Mouse (Mus musculus) mouse trophoblast stem cell (cell line): ENCODE measurements around the gene Cnot1.
"Not testable (repeated sequence)": the region's sequence is repeated elsewhere in the genome, so short reads cannot be mapped to it uniquely, and the experiment has no call there.

Experiments
- in situ Hi-C, 2 experiments: fragments of 300-500 bp; cut with MseI, MboI; formaldehyde crosslinking; loops; 2 replicates in 1 of 2; 3 replicates in 1 of 2; pipeline ENCODE4 v1.15.1; 2025

Gene Cnot1

DNA sequence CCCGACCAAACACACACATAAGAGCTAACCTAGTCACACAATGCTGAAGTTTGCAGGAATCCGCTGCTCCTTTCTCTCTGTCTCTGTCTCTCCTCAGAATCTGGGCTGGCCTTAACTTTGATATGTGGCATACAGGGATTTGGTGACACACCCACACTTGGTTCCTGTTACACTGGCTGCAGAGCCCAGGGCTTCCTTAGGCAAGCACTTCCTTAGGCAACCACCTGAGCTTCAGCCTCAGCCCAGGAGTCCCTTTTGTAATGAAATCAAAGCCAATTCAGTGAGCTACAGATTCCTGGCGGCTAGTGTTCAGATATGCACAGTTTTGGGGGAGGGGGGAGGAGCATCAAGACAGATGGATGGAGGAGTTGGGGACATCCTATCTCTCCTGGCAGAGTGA is 10.3 kb upstream of the Cnot1 start:
- in situ Hi-C loops, result no loop called here

DNA sequence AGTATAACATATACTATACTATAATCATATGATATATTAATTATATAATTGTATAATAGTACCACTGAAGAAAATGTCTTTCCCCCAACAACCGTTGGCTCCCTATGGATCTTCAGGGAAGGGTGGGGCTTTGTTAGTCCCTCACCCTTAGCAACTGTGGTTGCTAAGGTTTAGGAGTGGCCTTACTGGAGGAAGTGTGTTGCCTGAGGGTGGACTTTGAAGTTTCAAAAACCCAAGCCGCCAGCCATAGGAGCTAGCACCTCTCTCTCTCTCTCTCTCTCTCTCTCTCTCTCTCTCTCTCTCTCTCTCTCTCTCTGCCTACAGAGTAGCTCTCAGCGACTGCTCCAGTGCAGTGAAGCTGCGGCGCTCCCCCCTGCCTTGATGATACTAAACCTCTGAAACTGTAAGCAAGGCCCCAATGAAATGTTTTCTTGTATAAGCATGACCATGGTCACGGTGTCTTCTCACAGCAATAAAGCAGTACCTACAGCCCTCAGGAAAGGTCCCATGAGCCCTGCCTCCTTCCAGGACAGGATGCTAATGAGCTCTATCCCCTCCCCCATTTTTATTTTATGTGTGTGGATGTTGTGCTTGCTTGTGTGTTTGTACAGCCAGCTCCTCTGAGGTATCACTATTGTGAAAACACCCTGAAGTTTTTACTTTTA is 8.9 kb upstream of the Cnot1 start:
- in situ Hi-C loops, result no loop called here

DNA sequence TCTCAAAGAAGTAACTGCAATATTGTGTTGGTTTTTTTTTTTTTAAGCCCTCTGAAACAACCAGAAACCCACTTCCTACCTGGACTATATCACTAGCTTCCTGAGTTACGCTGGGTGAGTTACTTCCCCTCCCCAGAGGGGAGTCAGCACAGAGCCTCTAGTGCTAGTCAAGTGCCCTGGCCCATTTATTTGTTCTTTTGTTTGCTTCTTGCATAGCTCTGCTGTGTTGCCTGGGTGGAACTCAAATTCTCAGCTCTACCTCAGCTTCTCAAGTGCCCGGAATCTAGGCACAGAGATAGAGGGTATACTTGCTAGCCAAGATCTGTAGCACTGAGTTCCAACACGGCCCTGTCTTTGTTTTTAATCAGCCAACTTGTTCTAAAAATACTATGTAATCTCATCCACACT is 2.9 kb upstream of the Cnot1 start:
- in situ Hi-C loops, result no loop called here

DNA sequence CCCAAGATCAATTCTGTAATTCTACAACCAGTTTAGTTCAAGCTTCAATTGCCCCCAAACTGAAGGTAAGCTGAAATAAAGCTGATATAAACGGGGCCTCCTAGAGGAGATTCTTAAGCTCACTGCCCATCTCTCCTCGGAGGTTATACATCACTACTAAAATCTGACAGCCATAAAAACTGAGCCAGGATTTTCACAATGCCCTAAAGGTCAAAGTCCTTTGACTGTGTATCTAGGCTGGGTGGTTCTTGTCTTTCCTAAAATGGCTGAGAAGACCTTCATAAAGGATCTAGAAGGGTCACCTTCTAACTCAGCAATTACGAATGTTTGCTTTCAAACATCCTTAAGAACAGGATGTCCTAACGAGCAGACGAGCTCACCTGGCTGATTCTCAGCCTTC is 1.9 kb upstream of the Cnot1 start:
- in situ Hi-C loops, result no loop called here

DNA sequence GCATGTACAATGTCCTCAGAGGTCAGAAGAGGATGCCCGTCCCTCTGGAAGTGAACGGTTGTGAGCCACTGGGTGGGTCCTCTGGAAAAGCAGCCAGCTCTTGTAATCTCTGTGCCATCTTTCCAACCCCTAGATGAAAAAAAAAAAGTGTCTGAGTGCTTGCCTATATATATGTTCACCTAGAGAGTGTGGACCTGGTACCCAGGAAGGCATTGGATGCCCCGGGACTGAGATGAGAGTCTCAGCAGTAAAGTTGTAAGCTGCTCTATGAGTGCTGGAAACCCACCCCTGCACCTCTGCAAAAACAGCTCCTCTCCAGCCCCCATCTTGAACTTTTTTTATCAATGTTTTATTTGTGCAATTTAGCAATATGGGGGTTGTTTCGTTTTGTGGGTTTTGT is 1.4 kb upstream of the Cnot1 start:
- in situ Hi-C loops, result no loop called here

DNA sequence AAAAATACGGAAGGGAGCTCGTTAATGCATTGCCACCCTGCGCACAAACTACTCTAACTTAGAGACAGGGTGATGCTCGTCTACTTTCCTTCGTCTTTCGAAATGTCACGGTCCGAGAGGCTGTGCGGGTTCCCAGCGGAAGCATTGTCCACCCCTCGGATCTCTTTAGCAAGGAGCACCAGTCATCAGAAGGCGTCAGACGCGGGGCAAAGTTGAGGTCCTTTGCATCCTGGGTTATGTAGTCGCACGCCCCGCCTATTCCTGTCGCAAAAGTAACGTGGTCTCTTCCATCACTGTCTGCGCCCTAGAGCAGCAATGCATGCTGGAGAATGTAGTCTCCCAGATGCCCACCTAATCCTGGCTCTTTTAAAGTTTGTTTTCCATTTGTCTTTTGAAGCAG is 597 bp upstream of the Cnot1 start:
- in situ Hi-C loops, result no loop called here

DNA sequence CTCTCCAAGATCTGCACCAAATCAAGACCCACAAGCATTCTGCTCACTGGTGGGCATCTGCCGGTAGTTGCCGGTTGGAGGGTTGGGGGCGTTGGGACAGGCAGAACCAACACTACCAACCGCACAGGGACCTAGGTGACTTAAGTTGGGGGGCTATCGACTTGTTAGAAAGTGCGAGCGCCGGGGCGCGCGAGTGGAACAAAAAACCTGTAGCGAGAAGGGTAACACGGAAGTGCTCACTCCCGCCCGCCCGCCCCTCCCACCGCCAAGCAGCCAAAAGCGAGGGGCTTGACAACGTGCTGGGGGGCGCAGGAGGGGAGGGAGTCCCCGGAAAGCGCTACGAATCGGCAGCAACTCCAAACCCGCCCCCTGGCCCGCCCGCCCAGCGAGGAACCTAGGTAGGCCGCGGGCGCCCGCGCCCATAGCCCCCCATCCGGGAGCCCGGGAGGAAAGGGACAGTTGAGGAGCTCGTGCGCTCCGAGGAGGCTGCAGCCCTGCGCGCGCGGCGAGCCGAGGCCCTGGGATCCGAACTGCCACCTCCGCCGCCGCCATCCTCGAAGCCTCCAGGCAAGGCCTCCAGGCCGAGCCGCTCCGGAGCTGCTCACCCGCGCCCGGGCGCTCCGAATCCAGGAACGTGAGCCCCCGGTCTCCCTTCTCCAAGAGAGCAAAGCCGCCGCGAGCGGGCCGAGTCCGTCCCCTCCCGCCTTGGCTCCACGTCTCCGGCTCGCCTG is 638 bp downstream of the Cnot1 start:
- in situ Hi-C loops, result no loop called here

DNA sequence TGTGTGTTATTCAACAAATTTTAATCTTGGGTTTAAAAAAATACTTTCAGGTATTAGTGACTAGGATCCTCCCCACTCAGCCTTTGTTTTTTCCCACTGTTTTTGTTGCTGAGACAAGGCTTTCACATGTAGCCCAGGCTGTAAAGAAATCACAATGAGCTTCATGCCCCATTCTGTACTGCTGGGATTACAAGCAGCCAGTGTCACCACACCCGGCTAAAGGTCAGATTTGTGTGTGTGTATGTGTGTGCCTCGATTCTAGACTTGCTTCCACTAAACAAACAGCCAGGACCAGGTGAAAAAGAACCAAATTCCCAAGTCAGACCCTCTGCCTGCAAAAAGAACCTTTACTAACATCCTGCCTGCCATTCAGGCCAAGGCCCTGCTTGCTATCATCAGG is 1.8 kb downstream of the Cnot1 start:
- in situ Hi-C loops, result no loop called here

DNA sequence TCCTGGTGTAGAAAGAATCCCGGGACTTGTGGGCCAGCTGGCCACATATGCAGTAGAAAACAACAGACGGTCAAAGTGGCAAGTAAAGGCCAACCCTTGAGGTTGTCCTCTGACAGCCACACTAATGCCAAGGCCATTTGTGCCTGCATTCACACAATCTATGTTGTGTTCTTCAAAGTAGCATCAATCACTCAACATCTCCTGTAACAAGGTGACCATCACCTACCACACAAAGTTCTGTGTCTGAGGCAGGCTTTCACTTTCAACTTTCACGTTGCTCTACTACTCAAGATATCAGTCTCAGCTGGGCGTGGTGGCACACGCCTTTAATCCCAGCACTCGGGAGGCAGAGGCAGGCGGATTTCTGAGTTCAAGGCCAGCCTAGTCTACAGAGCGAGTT is 5.0 kb downstream of the Cnot1 start:
- in situ Hi-C loops, result no loop called here

DNA sequence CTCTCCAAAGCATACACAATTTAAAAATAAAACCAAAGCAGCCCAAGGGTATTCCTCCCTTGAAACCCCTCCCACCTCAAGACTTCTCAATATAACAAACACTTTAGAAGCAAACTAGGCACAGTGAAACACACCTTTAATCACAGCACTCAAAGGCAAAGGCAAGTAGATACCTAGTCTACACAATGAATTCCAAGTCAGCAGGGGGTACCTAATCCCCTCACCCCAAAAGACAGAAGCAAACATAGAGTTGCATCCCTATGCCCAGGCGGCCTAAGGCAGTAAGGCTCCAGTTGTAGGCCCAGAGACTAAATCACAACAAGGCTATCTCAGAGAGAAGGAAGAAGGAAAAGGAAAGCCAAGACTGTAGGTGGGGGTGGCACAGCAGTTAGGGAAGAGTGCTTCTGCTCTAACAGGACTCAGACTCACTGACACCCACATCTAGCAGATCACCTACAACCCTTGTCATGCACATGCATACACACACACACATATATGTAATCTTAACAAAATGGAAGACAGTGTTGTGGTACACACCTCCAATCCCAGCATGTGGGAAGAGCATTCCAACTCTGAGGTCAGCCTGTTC is 5.7 kb downstream of the Cnot1 start:
- in situ Hi-C loops, result no loop called here

DNA sequence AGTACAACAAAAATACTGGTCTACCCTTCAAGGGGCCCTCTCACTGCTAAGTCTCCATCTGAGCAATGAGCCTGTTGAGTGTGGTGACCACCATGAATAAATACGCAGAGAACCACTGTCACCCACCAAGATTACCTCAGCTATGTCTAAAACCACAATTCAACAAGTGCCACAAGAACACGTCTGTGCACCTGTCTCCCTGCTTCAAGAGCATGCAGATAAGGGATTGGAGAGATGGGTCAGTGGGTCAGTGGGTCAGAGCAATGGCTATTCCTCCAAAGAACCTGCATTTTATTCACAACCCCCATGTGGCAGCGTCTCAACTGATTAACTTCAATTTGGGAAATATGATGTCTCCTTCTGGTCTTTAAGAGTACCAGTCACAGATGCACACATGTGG is 6.9 kb downstream of the Cnot1 start:
- in situ Hi-C loops, result no loop called here

DNA sequence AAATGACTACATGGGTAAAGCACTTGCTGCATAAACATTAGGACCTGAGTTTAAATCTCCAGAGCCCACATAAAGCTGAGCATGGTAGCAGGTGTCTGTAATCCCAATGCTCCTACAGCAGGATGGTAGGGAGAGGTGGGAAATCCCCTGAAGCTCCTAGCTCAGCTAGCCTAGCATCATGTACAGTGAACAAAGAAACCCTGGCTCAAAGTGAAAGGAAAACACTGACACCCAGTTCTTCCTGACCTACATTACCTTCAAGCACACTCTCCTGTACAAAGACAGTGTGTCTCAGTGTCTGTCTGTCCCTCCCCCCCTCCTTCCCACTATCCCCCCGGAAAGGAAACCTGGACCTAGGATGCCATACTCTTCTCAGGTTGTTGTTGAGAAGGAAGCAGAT is 7.4 kb downstream of the Cnot1 start:
- in situ Hi-C loops, result no loop called here

DNA sequence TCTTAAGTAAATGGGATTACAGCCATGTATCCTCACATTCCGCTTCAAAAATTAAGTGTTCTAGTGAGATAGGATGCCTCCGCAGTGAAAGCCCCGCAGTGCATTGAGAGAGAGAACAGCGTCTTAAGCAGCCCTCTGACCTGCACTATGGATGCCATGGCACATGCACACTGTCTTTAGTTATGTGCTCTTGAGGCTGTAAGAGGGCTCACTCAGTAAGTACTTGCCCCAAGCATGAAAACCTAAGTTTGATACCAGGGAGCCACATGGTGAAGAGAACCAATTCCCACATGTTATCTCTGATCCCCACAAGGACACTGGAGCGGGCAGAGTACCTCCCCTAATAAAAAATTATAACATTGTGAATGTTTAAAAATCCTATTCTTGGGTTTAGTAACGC is 8.1 kb downstream of the Cnot1 start:
- in situ Hi-C loops, result no loop called here

DNA sequence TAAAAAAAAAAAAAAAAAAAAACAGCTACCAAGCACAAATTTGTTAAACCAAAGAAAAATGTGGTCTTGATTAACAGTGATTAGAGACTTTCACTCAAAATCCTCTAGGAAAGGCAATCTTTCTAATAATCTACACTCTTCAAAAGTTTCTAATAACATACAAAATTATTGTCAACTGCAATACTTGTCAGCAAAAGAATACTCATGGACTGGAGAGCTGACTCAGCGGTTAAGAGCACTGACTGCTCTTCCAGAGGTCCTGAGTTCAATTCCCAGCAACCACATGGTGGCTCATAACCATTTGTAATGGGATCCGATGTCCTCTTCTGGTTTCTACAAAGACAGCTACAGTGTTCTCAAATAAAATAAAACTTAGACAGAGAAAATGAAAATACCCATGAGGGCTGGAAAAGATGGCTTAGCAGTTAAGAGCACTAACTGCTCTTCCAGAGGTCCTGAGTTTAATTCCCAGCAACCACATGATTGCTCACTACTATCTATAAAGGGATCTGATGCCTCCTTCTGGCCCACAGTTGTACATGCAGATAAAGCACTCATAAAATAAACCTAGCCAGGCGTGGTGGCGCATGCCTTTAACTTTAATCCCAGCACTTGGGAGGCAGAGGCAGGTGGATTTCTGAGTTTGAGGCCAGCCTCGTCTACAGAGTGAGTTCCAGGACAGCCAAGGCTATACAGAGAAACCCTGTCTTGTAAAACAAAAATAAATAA is 11.8 kb downstream of the Cnot1 start:
- in situ Hi-C loops, result not testable (repeated sequence)

DNA sequence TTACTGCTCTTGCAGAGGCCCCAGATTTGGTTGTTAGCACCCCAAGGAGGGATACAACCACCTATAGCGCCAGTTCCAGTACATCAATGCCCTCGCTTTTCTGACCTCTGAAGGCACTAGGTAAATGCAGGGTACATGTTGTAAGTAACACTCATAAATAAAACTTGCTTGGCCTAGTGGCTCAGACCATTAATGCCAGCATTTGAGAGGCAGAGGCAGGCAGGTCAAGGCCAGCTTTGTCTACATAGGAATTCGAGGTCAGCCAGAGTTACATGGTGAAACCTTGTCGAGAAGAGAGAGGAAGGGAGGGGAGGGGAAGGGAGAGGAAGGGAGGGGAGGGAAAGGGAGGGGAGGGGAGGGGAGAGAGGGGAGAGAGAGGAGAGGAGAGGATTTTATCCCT is 21.7 kb downstream of the Cnot1 start:
- in situ Hi-C loops, result no loop called here

DNA sequence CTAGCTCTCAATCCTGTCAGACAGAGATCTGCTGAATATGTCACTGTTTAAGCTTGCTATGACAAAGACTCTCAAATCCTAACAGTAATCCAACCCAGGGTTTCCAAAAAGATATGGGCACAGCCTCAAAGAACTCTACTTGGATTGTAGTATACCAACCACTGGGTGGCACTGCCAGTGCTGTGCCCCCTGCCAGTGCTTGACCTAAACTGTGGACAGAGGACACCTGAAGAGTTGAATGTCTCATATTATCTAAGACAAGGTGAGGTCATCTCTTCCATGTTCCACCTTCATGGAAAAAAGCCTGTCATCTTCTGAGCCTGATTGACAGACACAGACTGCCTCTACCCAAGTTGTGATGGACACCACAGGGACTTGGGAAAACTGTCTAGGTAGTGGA is 24.6 kb downstream of the Cnot1 start:
- in situ Hi-C loops, result no loop called here

DNA sequence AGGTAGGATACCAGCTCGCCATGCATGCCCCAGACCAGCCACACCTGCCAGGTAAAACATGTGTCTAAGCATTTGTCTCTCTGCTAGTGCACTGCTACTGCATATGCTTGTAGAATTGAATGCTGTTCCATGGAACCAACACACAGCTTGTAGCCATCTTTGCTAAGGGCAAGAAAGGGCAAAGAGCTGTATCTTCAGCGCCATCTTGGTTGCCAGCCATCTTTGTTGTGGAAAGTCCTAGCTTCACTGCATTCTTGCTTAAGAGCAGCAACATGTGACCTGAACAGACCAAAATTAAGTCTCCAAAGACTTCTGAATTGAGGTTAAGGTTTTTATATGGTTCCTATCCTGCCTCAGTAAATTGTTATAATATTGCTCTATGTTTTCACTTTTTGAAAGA is 25.5 kb downstream of the Cnot1 start:
- in situ Hi-C loops, result no loop called here

DNA sequence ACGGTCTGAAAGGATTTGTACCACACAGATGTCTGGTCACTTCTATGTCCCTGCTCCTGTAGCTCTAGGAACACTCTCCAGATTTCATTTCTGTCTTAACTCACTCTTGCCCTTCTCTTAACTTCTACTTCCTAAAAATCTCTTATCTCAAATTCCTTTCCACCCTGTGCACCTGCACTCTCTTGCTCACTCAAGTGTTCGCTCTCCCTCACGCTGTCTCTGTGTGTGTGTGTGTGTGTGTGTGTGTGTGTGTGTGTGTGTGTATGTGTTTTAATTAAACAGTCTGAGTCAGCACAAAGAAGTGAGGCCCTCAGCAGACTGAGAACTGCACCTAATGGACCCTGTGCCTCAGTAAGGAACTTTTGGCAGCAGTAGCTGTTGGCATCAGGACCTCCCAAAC is 26.2 kb downstream of the Cnot1 start:
- in situ Hi-C loops, result no loop called here

DNA sequence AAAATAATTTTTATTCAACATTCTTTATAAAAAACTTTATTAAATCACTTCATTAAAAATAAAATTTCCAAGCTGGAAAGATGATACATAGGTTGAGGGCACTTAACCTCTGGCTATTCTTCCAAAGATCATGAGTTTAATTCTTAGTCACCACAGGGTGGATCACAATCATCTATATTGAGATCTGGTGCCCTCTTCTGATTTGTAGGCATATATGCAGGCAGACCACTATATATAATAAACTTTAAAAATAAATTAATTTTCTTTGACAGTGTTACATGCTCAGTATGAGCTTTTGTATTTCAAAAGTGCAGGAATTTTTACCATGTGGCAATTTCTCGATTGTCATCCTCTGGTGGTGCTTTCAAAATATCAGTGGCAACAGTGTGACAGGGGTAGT is 43.1 kb downstream of the Cnot1 start:
- in situ Hi-C loops, result no loop called here

DNA sequence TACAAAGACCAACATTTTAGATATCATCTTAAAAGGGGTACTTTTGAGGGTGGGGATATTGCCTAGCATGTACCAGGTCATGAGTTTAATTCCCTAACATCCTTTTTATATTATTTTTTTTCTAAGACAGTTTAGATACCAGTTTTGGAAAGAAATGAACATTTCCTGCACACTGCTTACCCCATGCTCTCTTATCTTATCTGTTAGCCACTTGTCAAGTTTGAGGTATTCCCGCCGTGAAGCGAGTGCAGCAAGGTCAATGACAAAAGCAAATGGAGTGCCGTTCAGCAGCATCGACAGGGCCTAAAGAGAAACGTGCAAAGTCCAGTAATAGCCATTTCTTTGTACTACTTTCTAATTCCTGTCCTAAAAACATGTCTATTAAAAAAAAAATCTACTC is 46.9 kb downstream of the Cnot1 start:
- in situ Hi-C loops, result no loop called here

DNA sequence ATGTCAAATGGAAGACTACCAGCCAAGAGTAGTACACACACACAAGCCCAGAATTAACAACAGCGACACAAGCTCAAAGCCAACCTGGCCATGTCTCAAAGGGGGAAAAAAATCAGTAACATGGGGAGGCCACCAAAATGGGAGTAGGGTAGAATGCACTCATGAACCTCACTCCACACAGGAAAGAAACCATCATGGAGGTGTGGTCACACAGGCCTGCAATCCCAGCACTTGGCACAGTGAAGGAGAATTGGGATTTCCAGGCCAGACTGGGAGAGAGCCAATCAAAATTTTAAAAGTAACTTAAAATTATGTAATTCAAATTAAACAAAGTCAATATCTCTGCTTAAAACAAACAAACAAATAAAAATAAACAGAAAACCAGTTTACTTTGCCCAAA is 55.3 kb downstream of the Cnot1 start:
- in situ Hi-C loops, result no loop called here

DNA sequence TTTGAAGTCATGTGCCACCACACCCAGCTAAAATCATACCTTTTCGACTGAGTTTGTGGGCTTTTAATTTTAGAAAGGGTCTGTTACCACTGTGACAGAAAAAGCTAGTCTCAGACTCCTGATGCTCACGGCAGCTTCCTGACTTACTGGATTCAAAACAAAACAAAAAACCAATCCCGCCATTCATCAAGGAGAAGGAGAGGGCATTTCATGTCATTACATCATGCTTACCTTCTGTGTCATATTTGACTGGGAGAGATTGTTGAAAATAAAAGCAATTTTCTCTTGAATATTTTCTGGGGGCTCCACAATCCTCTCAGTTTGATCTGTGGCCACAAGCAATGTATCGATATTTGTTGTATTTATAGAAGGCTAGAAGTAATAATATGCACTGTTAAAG is 59.2 kb downstream of the Cnot1 start:
- in situ Hi-C loops, result no loop called here

DNA sequence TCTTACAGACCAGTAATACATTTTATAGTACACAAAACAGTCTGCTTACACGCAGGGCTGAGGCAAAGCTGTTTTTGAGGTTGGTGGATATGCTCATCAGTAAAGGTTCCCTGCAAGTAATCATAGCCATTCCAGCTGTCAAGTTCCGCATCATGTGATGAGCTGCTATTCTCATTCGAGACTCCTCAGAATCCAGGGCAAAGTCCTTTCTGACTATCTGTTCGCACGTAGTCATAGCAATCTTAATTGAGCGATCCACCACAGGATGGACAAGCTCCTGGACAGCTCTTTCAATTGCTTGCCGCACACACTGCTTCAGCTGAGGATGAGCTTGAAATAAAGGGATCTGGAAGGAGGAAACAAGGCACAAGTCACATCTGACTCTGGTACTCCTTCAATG is 65.5 kb downstream of the Cnot1 start:
- in situ Hi-C loops, result no loop called here
